Mouse (Mus musculus): ENCODE measurements around the gene Ces1d. TPM values are rescaled to one million over a fixed set of nuclear protein-coding genes. Genes with fewer than 3 reads are reported as not detected.

The Ces1d gene
- polyA plus RNA-seq, 1 experiment from 2014 or later, result not detected

Other genes starting within 250 kb of the Ces1d start
- not detected in 2 replicates for gene Slc6a2, start 237.8 kb downstream of the Ces1d start, polyA plus RNA-seq (2014; fragmentation: Nextera tagmentation; extraction: Ambion mirVana)
- gene Ces1a, start 149.6 kb downstream of the Ces1d start, polyA plus RNA-seq (2014; fragmentation: Nextera tagmentation; extraction: Ambion mirVana), result not detected in 2 replicates
- gene Ces1b, start 117.8 kb downstream of the Ces1d start, polyA plus RNA-seq (2014; fragmentation: Nextera tagmentation; extraction: Ambion mirVana), result not detected in 2 replicates
- not detected in 2 replicates for gene Ces1c, start 66.6 kb downstream of the Ces1d start, polyA plus RNA-seq (2014; fragmentation: Nextera tagmentation; extraction: Ambion mirVana)
- gene Ces1e, start 31.8 kb upstream of the Ces1d start, polyA plus RNA-seq (2014; fragmentation: Nextera tagmentation; extraction: Ambion mirVana), result not detected in 2 replicates
- not detected in 2 replicates for gene Ces1f, start 81.9 kb upstream of the Ces1d start, polyA plus RNA-seq (2014; fragmentation: Nextera tagmentation; extraction: Ambion mirVana)
- not detected in 2 replicates for gene Ces1g, start 139.5 kb upstream of the Ces1d start, polyA plus RNA-seq (2014; fragmentation: Nextera tagmentation; extraction: Ambion mirVana)
- gene Ces1h, start 181.9 kb upstream of the Ces1d start, polyA plus RNA-seq (2014; fragmentation: Nextera tagmentation; extraction: Ambion mirVana), result not detected in 2 replicates

Measured in forebrain, embryonic 14.5 days (tissue).